Mouse (Mus musculus) forebrain, embryonic 11.5 days (tissue): ENCODE measurements at regions not wholly inside any gene's neighbourhood (a gene's known extent, or its start where the extent isn't known, plus 50 kb on each side); places are given as distances from the start of the nearest gene placed in this dataset.

ENCODE experiments used
- ATAC-seq: fragments of 200-750 bp; cut with Nextera tagmentation; replicated peaks from 2 replicates; pipeline ENCODE4 v1.8.0; 2017; ENCODE audit warnings: moderate TSS enrichment; ENCODE audit not compliant: low FRiP score
- DNase-seq: peaks from one replicate; pipeline ENCODE4 v3.0.0-alpha.2; 2017; ENCODE audit warnings: low spot score
- H3K27ac ChIP-seq: fragments of 300-500 bp; sonication (generic); 2 replicates; pipeline ENCODE4 v1.5.1; 2014; ENCODE audit warnings: low read depth, low read length
- H3K27me3 ChIP-seq: fragments of 300-500 bp; sonication (generic); 2 replicates; pipeline ENCODE4 v1.6.1; 2014; ENCODE audit warnings: mild to moderate bottlenecking, low read length, mixed read lengths; ENCODE audit not compliant: control insufficient read depth, insufficient read depth
- H3K36me3 ChIP-seq: fragments of 300-500 bp; sonication (generic); 2 replicates; pipeline ENCODE4 v1.6.1; 2014; ENCODE audit warnings: mild to moderate bottlenecking, low read length, moderate library complexity, mixed read lengths; ENCODE audit not compliant: control insufficient read depth, insufficient read depth
- H3K4me1 ChIP-seq: fragments of 300-500 bp; sonication (generic); replicated peaks from 2 replicates; pipeline ENCODE4 v1.6.1; 2014; ENCODE audit warnings: low read length, mixed read lengths; ENCODE audit not compliant: control insufficient read depth, insufficient read depth
- H3K4me2 ChIP-seq: fragments of 300-500 bp; sonication (generic); 2 replicates; pipeline ENCODE4 v1.6.1; 2014; ENCODE audit warnings: low read depth, mild to moderate bottlenecking, low read length, moderate library complexity, mixed read lengths; ENCODE audit not compliant: severe bottlenecking
- H3K4me3 ChIP-seq: fragments of 300-500 bp; sonication (generic); 2 replicates; pipeline ENCODE4 v1.5.1; 2014; ENCODE audit warnings: low read depth, low read length
- H3K9ac ChIP-seq: fragments of 300-500 bp; sonication (generic); 2 replicates; pipeline ENCODE4 v1.6.1; 2014; ENCODE audit warnings: low read length
- H3K9me3 ChIP-seq: fragments of 300-500 bp; sonication (generic); 2 replicates; pipeline ENCODE4 v1.6.1; 2016; ENCODE audit warnings: low read length, mixed read lengths; ENCODE audit not compliant: control insufficient read depth
- WGBS: fragments of 180-500 bp; shearing (Covaris S2); extraction: QIAGEN DNeasy Blood & Tissue Kit; methylation state at CpG from one replicate; pipeline ENCODE4 v1.1.7; 2014; 5-methylcytosine and 5-hydroxymethylcytosine counted together

GRCm38 (mm10) chr13:71245326-71245725, 403.7 kb upstream of the Adamts16 start:
- Histone ChIP-seq H3K27me3 (no peaks in the 10 kb centered on the region; the same call in 1 of the 2 replicates), H3K27ac (no peak overlapping the region), H3K9ac (no peak overlapping the region), H3K9me3 (no peaks in the 10 kb centered on the region), H3K4me3 (no peak overlapping the region), H3K36me3 (no peaks in the 10 kb centered on the region), H3K4me1 (no peaks in the 10 kb centered on the region; the same call in 1 of the 2 replicates), H3K4me2 (no peak overlapping the region)
- DNase-seq (no peak), ATAC-seq (no peak)
- 80% methylated on average over 4 of the region's 4 CpGs for WGBS

- Histone ChIP-seq H3K4me1 (no peaks in the 10 kb centered on the region), H3K27me3 (no peaks in the 10 kb centered on the region), H3K27ac (no peak overlapping the region), H3K4me3 (no peak overlapping the region), H3K4me2 (no peak overlapping the region), H3K9ac (no peak overlapping the region), H3K9me3 (no peaks in the 10 kb centered on the region), H3K36me3 (no peaks in the 10 kb centered on the region)
- ATAC-seq: no peak
- 86% methylated on average over 4 of the region's 4 CpGs for WGBS
- no peak for DNase-seq
Measured at GRCm38 (mm10) chr13:71239782-71240181, 398.2 kb upstream of the Adamts16 start.

GRCm38 (mm10) chr13:71235338-71235737, 393.7 kb upstream of the Adamts16 start:
- DNase-seq: no peak

GRCm38 (mm10) chr13:71231182-71231581, 389.6 kb upstream of the Adamts16 start:
- no peaks in the 10 kb centered on the region for H3K4me1 ChIP-seq
- no peaks in the 10 kb centered on the region for H3K9me3 ChIP-seq
- no peak overlapping the region for H3K4me2 ChIP-seq
- H3K27me3 ChIP-seq: no peaks in the 10 kb centered on the region
- no peak overlapping the region for H3K4me3 ChIP-seq
- no peak for ATAC-seq
- H3K36me3 ChIP-seq: no peaks in the 10 kb centered on the region
- DNase-seq: no peak
- no peak overlapping the region for H3K27ac ChIP-seq
- 69% methylated on average over 5 of the region's 5 CpGs for WGBS
- H3K9ac ChIP-seq: no peak overlapping the region

More at GRCm38 (mm10) chr13:71235338-71235737, 393.7 kb upstream of the Adamts16 start:
- no peak for ATAC-seq
- no peaks in the 10 kb centered on the region for H3K9me3 ChIP-seq
- H3K9ac ChIP-seq: no peak overlapping the region
- no peak overlapping the region for H3K27ac ChIP-seq
- H3K27me3 ChIP-seq: no peaks in the 10 kb centered on the region
- H3K4me2 ChIP-seq: no peak overlapping the region
- H3K4me3 ChIP-seq: no peak overlapping the region
- 94% methylated on average over 4 of the region's 4 CpGs for WGBS
- no peaks in the 10 kb centered on the region for H3K4me1 ChIP-seq
- no peaks in the 10 kb centered on the region for H3K36me3 ChIP-seq

GRCm38 (mm10) chr13:71214776-71215175, 373.2 kb upstream of the Adamts16 start:
- ATAC-seq (no peak), DNase-seq (no peak)
- Histone ChIP-seq H3K36me3 (no peaks in the 10 kb centered on the region), H3K4me3 (no peak overlapping the region), H3K9ac (no peak overlapping the region), H3K9me3 (no peaks in the 10 kb centered on the region), H3K27ac (no peak overlapping the region), H3K4me2 (no peak overlapping the region), H3K27me3 (no peaks in the 10 kb centered on the region), H3K4me1 (peaks cover 3% of the 10 kb centered on the region; the same call in 1 of the 2 replicates)
- 65% methylated on average over 5 of the region's 5 CpGs for WGBS

- H3K9me3 ChIP-seq: no peaks in the 10 kb centered on the region
- WGBS: 62% methylated on average over 4 of the region's 4 CpGs
- H3K4me3 ChIP-seq: no peak overlapping the region
- DNase-seq (no peak), ATAC-seq (no peak)
- H3K36me3 ChIP-seq: no peaks in the 10 kb centered on the region
- H3K9ac ChIP-seq: no peak overlapping the region
- peaks cover 3% of the 10 kb centered on the region; the same call in 1 of the 2 replicates for H3K4me1 ChIP-seq
- H3K27me3 ChIP-seq: no peaks in the 10 kb centered on the region
- no peak overlapping the region for H3K4me2 ChIP-seq
- no peak overlapping the region for H3K27ac ChIP-seq
Measured at GRCm38 (mm10) chr13:71211363-71211762, 369.8 kb upstream of the Adamts16 start.

- 17% methylated on average over 7 of the region's 7 CpGs for WGBS
- peaks cover 3% of the 10 kb centered on the region; the same call in 1 of the 2 replicates for H3K4me1 ChIP-seq
- no peak overlapping the region for H3K4me3 ChIP-seq
- DNase-seq: no peak
- H3K27me3 ChIP-seq: no peaks in the 10 kb centered on the region
- H3K9ac ChIP-seq: no peak overlapping the region
- ATAC-seq: 0 out of 2 replicates have a peak, but pooled peaks have one; percentile 46
- no peaks in the 10 kb centered on the region for H3K36me3 ChIP-seq
- H3K4me2 ChIP-seq: no peak overlapping the region
- no peak overlapping the region for H3K27ac ChIP-seq
- H3K9me3 ChIP-seq: no peaks in the 10 kb centered on the region
Measured at GRCm38 (mm10) chr13:71210658-71211251, 369.1 kb upstream of the Adamts16 start.

GRCm38 (mm10) chr13:71205708-71206107, 364.1 kb upstream of the Adamts16 start:
- Histone ChIP-seq H3K4me3 (no peak overlapping the region), H3K27me3 (no peaks in the 10 kb centered on the region), H3K4me2 (no peak overlapping the region), H3K27ac (no peak overlapping the region), H3K36me3 (no peaks in the 10 kb centered on the region), H3K9ac (no peak overlapping the region), H3K4me1 (peaks cover under 1% of the 10 kb centered on the region; the same call in 1 of the 2 replicates), H3K9me3 (no peaks in the 10 kb centered on the region)
- ATAC-seq (no peak), DNase-seq (no peak)
- 39% methylated on average over 3 of the region's 3 CpGs for WGBS

- ATAC-seq (no peak), DNase-seq (no peak)
- no peaks in the 10 kb centered on the region for H3K27me3 ChIP-seq
- H3K4me1 ChIP-seq: no peaks in the 10 kb centered on the region
- H3K27ac ChIP-seq: no peak overlapping the region
- WGBS: 74% methylated on average over 3 of the region's 3 CpGs
- H3K4me2 ChIP-seq: no peak overlapping the region
- H3K9me3 ChIP-seq: no peaks in the 10 kb centered on the region
- no peaks in the 10 kb centered on the region for H3K36me3 ChIP-seq
- no peak overlapping the region for H3K9ac ChIP-seq
- H3K4me3 ChIP-seq: no peak overlapping the region
Measured at GRCm38 (mm10) chr13:71200656-71201055, 359.0 kb upstream of the Adamts16 start.
